Mouse (Mus musculus): ENCODE data around the gene Gja10. TPM values are rescaled to one million over a fixed set of nuclear protein-coding genes. Genes with fewer than 3 reads are reported as not detected.

The Gja10 gene
- polyA plus RNA-seq, 1 experiment: not detected

DNA sequence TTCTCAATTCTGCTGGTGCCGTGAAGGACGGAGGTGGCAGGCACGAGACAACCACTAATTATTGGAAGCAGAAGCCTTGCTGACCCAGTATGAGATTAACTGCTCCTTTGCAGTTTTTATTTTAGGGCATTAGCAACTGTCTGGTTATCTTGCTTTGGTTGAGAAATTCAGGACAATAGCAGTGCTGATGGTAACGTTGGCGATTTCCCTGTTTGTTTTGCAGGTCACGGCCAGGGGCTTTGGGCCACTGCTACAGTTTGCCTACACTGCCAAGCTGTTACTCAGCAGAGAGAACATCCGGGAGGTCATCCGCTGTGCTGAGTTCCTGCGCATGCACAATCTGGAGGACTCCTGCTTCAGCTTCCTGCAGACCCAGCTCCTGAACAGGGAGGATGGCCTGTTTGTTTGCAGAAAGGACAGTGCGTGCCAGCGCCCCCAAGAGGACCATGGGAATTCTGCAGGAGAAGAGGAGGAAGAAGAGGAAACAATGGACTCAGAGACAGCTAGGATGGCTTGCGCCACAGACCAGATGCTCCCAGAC lies 40.9 kb downstream of the Gja10 start:
- H3K36me3 ChIP-seq (ENCODE audit: control insufficient read depth, insufficient read depth, low read length): peaks cover 2% of the 10 kb centered on the region; the same call in 1 of the 2 replicates
- H3K4me3 ChIP-seq (ENCODE audit: low read depth, low read length): no peak overlapping the region
- no peak for TF ChIP-seq CTCF (IDR thresholded peaks at IDR 0.05; ENCODE audit: extremely low read depth, insufficient read length, insufficient replicate concordance, low read depth, low read length)
- TF ChIP-seq POLR2A (IDR thresholded peaks at IDR 0.05; ENCODE audit: low read depth, low read length): no peak
- no peaks in the 10 kb centered on the region for H3K27me3 ChIP-seq (ENCODE audit: control insufficient read depth, insufficient read depth, low read length)
- no peak overlapping the region for H3K27ac ChIP-seq (ENCODE audit: insufficient read depth, low read depth, low read length)
- 45% methylated on average over 12 of the region's 12 CpGs for WGBS
- no peaks in the 10 kb centered on the region for H3K4me1 ChIP-seq (ENCODE audit: control insufficient read depth, insufficient read depth, insufficient read length, low read length)

DNA sequence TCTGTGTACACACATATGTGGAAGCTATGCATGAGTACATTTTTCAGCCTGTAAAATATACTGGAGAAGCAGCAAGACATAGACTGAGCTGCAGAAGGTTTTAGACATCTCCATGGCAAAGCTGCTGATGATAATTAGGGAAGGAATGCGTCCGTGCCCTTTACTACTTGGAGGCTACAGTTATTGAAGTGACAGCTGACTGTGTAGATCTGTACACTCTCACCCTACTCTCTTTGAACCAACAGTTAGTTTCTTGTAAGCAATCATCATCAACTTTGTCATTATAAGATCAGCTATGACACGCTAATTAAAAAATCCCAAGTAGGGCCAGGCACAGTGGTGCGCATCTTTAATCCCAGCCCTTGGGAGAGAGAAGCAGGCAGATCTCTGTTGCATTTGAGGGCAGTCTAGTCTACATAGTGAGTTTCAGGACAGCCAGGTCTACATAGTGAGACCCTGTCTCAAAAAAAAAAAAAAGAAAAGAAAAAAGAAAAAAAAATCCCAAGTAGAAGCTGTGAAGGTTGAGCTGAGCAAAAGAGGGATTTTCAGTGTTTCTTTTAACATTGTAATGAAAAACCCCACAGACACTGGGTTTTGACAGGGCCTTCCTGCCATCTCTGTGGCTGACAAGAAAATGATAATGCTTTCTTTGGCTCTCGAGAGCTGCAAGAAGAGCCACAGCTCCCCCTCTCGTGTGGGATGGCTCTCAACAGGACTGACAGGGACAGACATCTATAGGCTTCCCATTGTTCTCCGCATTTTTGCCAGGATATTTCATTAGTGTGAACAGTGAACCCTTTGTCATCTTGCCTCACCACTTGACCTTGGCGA lies 41.6 kb downstream of the Gja10 start:
- no peak for TF ChIP-seq POLR2A (IDR thresholded peaks at IDR 0.05; ENCODE audit: low read depth, low read length)
- no peak for TF ChIP-seq CTCF (IDR thresholded peaks at IDR 0.05; ENCODE audit: extremely low read depth, insufficient read length, insufficient replicate concordance, low read depth, low read length)
- Histone ChIP-seq H3K4me1 (ENCODE audit: control insufficient read depth, insufficient read depth, insufficient read length, low read length) (no peaks in the 10 kb centered on the region), H3K36me3 (ENCODE audit: control insufficient read depth, insufficient read depth, low read length) (peaks cover 2% of the 10 kb centered on the region; the same call in 1 of the 2 replicates), H3K27ac (ENCODE audit: insufficient read depth, low read depth, low read length) (no peak overlapping the region), H3K27me3 (ENCODE audit: control insufficient read depth, insufficient read depth, low read length) (no peaks in the 10 kb centered on the region), H3K4me3 (ENCODE audit: low read depth, low read length) (no peak overlapping the region)
- WGBS: 65% methylated on average over 8 of the region's 8 CpGs

DNA sequence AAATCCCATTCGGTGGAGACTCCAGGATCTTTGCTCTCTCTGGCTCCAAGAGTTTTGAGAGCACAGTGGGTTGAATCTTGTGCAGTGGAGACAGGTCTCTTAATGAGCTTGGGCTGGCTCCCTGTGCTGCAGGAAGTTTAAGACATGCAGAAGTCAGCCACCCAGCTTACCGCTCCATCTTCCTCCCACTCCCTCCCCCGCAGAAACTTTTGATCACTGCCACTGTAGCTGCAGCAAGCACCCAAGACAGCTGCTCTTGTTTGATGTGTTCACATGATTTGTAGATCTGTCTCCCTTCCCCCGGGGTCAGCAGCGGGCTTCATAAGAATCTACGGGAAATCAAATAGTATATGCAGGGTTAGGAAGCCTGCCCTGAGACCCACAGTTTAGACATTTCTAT lies 42.3 kb downstream of the Gja10 start:
- no peak for TF ChIP-seq POLR2A (IDR thresholded peaks at IDR 0.05; ENCODE audit: low read depth, low read length)
- TF ChIP-seq CTCF (IDR thresholded peaks at IDR 0.05; ENCODE audit: extremely low read depth, insufficient read length, insufficient replicate concordance, low read depth, low read length): no peak
- Histone ChIP-seq H3K4me3 (ENCODE audit: low read depth, low read length) (no peak overlapping the region), H3K36me3 (ENCODE audit: control insufficient read depth, insufficient read depth, low read length) (peaks cover 2% of the 10 kb centered on the region; the same call in 1 of the 2 replicates), H3K27ac (ENCODE audit: insufficient read depth, low read depth, low read length) (no peak overlapping the region), H3K27me3 (ENCODE audit: control insufficient read depth, insufficient read depth, low read length) (no peaks in the 10 kb centered on the region), H3K4me1 (ENCODE audit: control insufficient read depth, insufficient read depth, insufficient read length, low read length) (no peaks in the 10 kb centered on the region)
- WGBS: 42% methylated on average over 6 of the region's 6 CpGs

DNA sequence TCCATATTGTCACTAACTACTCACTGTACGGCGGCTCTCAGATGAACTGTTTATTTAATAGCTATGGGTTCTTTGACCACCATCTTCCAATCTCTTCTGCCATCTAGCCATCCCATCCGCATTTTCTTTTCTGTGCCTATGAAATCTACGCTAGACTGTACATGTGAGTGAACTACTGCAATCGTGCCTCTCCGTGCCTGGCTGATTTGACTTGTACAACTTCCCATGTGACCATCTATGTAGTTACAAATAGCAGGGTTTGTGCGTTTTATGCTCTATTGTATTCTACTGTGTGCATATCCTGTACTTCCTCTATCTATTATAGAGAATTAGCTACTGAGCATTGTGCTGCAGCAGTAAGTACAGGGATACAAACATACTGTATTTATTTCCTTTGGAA lies 47.1 kb downstream of the Gja10 start:
- TF ChIP-seq POLR2A (IDR thresholded peaks at IDR 0.05; ENCODE audit: low read depth, low read length): no peak
- TF ChIP-seq CTCF (IDR thresholded peaks at IDR 0.05; ENCODE audit: extremely low read depth, insufficient read length, insufficient replicate concordance, low read depth, low read length): no peak
- Histone ChIP-seq H3K27ac (ENCODE audit: insufficient read depth, low read depth, low read length) (no peak overlapping the region), H3K36me3 (ENCODE audit: control insufficient read depth, insufficient read depth, low read length) (no peaks in the 10 kb centered on the region), H3K27me3 (ENCODE audit: control insufficient read depth, insufficient read depth, low read length) (no peaks in the 10 kb centered on the region), H3K4me1 (ENCODE audit: control insufficient read depth, insufficient read depth, insufficient read length, low read length) (no peaks in the 10 kb centered on the region), H3K4me3 (ENCODE audit: low read depth, low read length) (no peak overlapping the region)
- WGBS: 86% methylated on average over 7 of the region's 7 CpGs

DNA sequence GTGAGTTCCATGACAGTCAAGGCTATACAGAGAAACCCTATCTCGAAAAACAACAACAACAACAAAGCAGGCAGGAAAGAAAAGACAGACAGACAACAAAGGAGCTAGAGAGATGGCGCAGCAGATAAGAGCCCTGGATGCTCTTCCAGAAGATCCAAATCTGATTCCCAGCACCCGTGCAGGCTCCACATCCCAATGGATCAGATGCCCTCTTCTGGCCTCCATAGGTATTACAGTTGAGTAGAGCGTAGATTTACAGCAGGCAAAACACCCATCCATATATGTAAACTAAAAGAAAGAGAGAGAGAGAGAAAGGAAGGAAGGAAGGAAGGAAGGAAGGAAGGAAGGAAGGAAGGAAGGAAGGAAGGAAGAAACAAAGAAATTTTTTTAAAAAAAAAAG lies 51.2 kb downstream of the Gja10 start:
- Histone ChIP-seq H3K27ac (ENCODE audit: insufficient read depth, low read depth, low read length) (no peak overlapping the region), H3K4me1 (ENCODE audit: control insufficient read depth, insufficient read depth, insufficient read length, low read length) (no peaks in the 10 kb centered on the region), H3K36me3 (ENCODE audit: control insufficient read depth, insufficient read depth, low read length) (no peaks in the 10 kb centered on the region), H3K4me3 (ENCODE audit: low read depth, low read length) (no peak overlapping the region), H3K27me3 (ENCODE audit: control insufficient read depth, insufficient read depth, low read length) (no peaks in the 10 kb centered on the region)
- TF ChIP-seq CTCF (IDR thresholded peaks at IDR 0.05; ENCODE audit: extremely low read depth, insufficient read length, insufficient replicate concordance, low read depth, low read length): peak; percentile 70; the same call in 1 of the 2 replicates
- TF ChIP-seq POLR2A (IDR thresholded peaks at IDR 0.05; ENCODE audit: low read depth, low read length): no peak
- 47% methylated on average over 4 of the region's 4 CpGs for whole genome bisulfite sequencing

DNA sequence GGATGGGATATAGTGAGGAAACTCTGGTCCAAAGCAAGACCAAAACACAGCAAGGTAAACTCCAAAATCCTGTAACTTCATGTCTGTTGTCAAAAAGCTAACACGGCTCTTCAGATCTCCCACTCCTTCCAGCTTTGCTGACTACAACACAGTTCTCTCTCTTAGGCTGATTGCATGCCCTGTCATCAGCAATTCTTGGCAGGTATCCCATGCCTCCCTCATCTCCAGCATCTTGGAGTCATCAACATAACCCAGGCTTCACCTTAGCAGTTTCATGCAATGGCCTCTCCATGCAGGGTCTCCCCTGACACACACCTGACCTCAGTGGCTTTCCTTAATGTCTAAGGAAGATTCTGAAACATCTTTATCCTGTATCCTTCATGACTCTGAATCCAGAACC lies 53.4 kb downstream of the Gja10 start:
- Histone ChIP-seq H3K4me3 (ENCODE audit: low read depth, low read length) (no peak overlapping the region), H3K27ac (ENCODE audit: insufficient read depth, low read depth, low read length) (no peak overlapping the region), H3K36me3 (ENCODE audit: control insufficient read depth, insufficient read depth, low read length) (no peaks in the 10 kb centered on the region), H3K27me3 (ENCODE audit: control insufficient read depth, insufficient read depth, low read length) (no peaks in the 10 kb centered on the region), H3K4me1 (ENCODE audit: control insufficient read depth, insufficient read depth, insufficient read length, low read length) (no peaks in the 10 kb centered on the region)
- TF ChIP-seq CTCF (IDR thresholded peaks at IDR 0.05; ENCODE audit: extremely low read depth, insufficient read length, insufficient replicate concordance, low read depth, low read length): no peak
- no peak for TF ChIP-seq POLR2A (IDR thresholded peaks at IDR 0.05; ENCODE audit: low read depth, low read length)
- 90% methylated on average over 1 of the region's 1 CpGs for WGBS

Other genes with a start within 250 kb of the Gja10 start
- gene Casp8ap2, start 12.7 kb upstream of the Gja10 start, polyA plus RNA-seq (2012; rRNA removed): 0.18 and 1.6 TPM in 2 replicates
- 2.4 TPM in 2 replicates for gene Mdn1, start 54.4 kb upstream of the Gja10 start, polyA plus RNA-seq (2012; rRNA removed)
- gene Lyrm2, start 197.5 kb upstream of the Gja10 start, polyA plus RNA-seq (2012; rRNA removed): 0.19 and 1.2 TPM in 2 replicates

Data from small intestine, adult 2 months (tissue).